Mouse (Mus musculus) megakaryocyte, embryonic 14.5 days (primary cell): ENCODE results near the gene Zfp82.

Experiments
- FLI1 ChIP-seq: IDR thresholded peaks from 2 replicates; pipeline ENCODE4 v1.6.1; 2012; ENCODE audit warnings: low read length, inconsistent platforms, mixed read lengths
- GATA1 ChIP-seq: IDR thresholded peaks from 3 replicates; pipeline ENCODE4 v1.6.1; 2012; ENCODE audit warnings: mixed read lengths, low read length, inconsistent platforms, borderline replicate concordance

GRCm38 (mm10) chr7:30048126-30048525 lies 24.6 kb downstream of the Zfp82 start:
- TF ChIP-seq GATA1 (no peak), FLI1 (no peak)
